Mouse (Mus musculus) heart, embryonic 10.5 days (tissue): ENCODE measurements around the gene Nob1. TPM values are rescaled to one million over a fixed set of nuclear protein-coding genes. Genes with fewer than 3 reads are reported as not detected.

ENCODE experiments used
- DNase-seq: peaks from one replicate; pipeline ENCODE4 v3.0.0-alpha.2; 2017; ENCODE audit warnings: low spot score
- H3K27ac ChIP-seq: fragments of 300-500 bp; sonication (generic); 2 replicates; pipeline ENCODE4 v1.5.1; 2016; ENCODE audit warnings: mild to moderate bottlenecking
- H3K27me3 ChIP-seq: fragments of 300-500 bp; sonication (generic); 2 replicates; pipeline ENCODE4 v1.6.1; 2016; ENCODE audit warnings: mild to moderate bottlenecking; ENCODE audit not compliant: poor library complexity, insufficient read depth, severe bottlenecking
- H3K36me3 ChIP-seq: fragments of 300-500 bp; sonication (generic); 2 replicates; pipeline ENCODE4 v1.6.1; 2016; ENCODE audit warnings: mild to moderate bottlenecking, moderate library complexity
- H3K4me1 ChIP-seq: fragments of 300-500 bp; sonication (generic); 2 replicates; pipeline ENCODE4 v1.6.1; 2016; ENCODE audit warnings: mild to moderate bottlenecking
- H3K4me3 ChIP-seq: fragments of 300-500 bp; sonication (generic); 2 replicates; pipeline ENCODE4 v1.5.1; 2016; ENCODE audit warnings: mild to moderate bottlenecking, moderate library complexity
- H3K9me3 ChIP-seq: fragments of 300-500 bp; sonication (generic); 2 replicates; pipeline ENCODE4 v1.6.1; 2016; ENCODE audit warnings: mild to moderate bottlenecking, moderate library complexity
- WGBS: fragments of 180-500 bp; shearing (Covaris S2); methylation state at CpG from one replicate; pipeline ENCODE4 v1.1.7; 2016; 5-methylcytosine and 5-hydroxymethylcytosine counted together
- polyA plus RNA-seq: library from polyadenylated mRNA; unstranded; fragments of >200 nt; fragmentation: Nextera tagmentation; extraction: Ambion mirVana; gene quantifications from 2 replicates; pipeline ENCODE4 v1.2.1, GENCODE M21; 2016

Nob1 gene
- polyA plus RNA-seq, 1 experiment from 2014 or later = 80.1 TPM

GRCm38 (mm10) chr8:107395397-107395796 is 29.5 kb downstream of the Nob1 start:
- no peaks in the 10 kb centered on the region for H3K36me3 ChIP-seq
- H3K9me3 ChIP-seq = no peaks in the 10 kb centered on the region
- no peak overlapping the region for H3K27ac ChIP-seq
- no peak for DNase-seq
- H3K27me3 ChIP-seq = no peaks in the 10 kb centered on the region
- no peaks in the 10 kb centered on the region for H3K4me1 ChIP-seq
- no peak overlapping the region for H3K4me3 ChIP-seq

- DNase-seq = no peak
- no peak overlapping the region for H3K27ac ChIP-seq
- H3K4me1 ChIP-seq = no peaks in the 10 kb centered on the region
- H3K9me3 ChIP-seq = no peaks in the 10 kb centered on the region
- 69% methylated on average over 4 of the region's 4 CpGs for WGBS
- H3K36me3 ChIP-seq = no peaks in the 10 kb centered on the region
- H3K4me3 ChIP-seq = no peak overlapping the region
- H3K27me3 ChIP-seq = no peaks in the 10 kb centered on the region
Measured at GRCm38 (mm10) chr8:107391136-107391516, 33.7 kb downstream of the Nob1 start.

- Histone ChIP-seq H3K36me3 (no peaks in the 10 kb centered on the region), H3K27ac (no peak overlapping the region), H3K4me3 (no peak overlapping the region), H3K9me3 (no peaks in the 10 kb centered on the region), H3K27me3 (no peaks in the 10 kb centered on the region), H3K4me1 (no peaks in the 10 kb centered on the region)
- no peak for DNase-seq
- WGBS = 87% methylated on average over 16 of the region's 16 CpGs
Measured at GRCm38 (mm10) chr8:107390476-107391135, 34.2 kb downstream of the Nob1 start.

- no peak overlapping the region for H3K27ac ChIP-seq
- no peak for DNase-seq
- no peaks in the 10 kb centered on the region for H3K4me1 ChIP-seq
- 84% methylated on average over 8 of the region's 8 CpGs for WGBS
- H3K36me3 ChIP-seq = no peaks in the 10 kb centered on the region
- no peaks in the 10 kb centered on the region for H3K9me3 ChIP-seq
- no peak overlapping the region for H3K4me3 ChIP-seq
- no peaks in the 10 kb centered on the region for H3K27me3 ChIP-seq
Measured at GRCm38 (mm10) chr8:107389557-107389956, 35.3 kb downstream of the Nob1 start.

- Histone ChIP-seq H3K27ac (no peak overlapping the region), H3K4me3 (no peak overlapping the region), H3K9me3 (no peaks in the 10 kb centered on the region), H3K4me1 (no peaks in the 10 kb centered on the region; the same call in 1 of the 2 replicates), H3K36me3 (no peaks in the 10 kb centered on the region), H3K27me3 (no peaks in the 10 kb centered on the region)
- 62% methylated on average over 5 of the region's 5 CpGs for WGBS
- no peak for DNase-seq
Measured at GRCm38 (mm10) chr8:107387861-107388260, 37.0 kb downstream of the Nob1 start.

DNA sequence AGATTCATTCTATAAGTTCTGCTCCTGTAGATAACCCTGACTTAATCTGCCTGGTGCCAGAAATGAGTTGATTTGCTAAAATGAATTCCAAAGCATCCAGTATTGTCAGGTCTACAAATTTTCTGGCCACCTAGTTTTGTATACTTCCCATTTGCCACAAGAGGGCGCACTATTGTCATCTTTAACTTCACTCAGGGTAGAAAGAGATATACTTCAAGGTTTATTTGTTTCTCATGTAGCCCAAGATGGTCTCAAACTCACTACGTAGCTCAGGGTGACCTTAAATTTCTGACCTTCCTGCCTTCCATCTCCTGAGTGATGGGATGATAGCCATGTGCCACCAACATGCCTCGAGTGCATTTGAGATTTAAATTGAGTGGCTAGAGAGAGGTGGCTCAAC is 38.2 kb downstream of the Nob1 start:
- Histone ChIP-seq H3K27me3 (no peaks in the 10 kb centered on the region), H3K4me3 (no peak overlapping the region), H3K4me1 (no peaks in the 10 kb centered on the region; the same call in 1 of the 2 replicates), H3K36me3 (no peaks in the 10 kb centered on the region), H3K27ac (no peak overlapping the region), H3K9me3 (no peaks in the 10 kb centered on the region)
- WGBS = 35% methylated on average over 3 of the region's 3 CpGs
- DNase-seq = no peak

- WGBS = 36% methylated on average over 5 of the region's 5 CpGs
- no peak overlapping the region for H3K27ac ChIP-seq
Measured at GRCm38 (mm10) chr8:107386171-107386570, 38.7 kb downstream of the Nob1 start.

GRCm38 (mm10) chr8:107385063-107385462 is 39.8 kb downstream of the Nob1 start:
- no peak for DNase-seq
- Histone ChIP-seq H3K9me3 (no peaks in the 10 kb centered on the region), H3K27ac (no peak overlapping the region), H3K4me3 (no peak overlapping the region), H3K27me3 (no peaks in the 10 kb centered on the region), H3K4me1 (no peaks in the 10 kb centered on the region; the same call in 1 of the 2 replicates), H3K36me3 (peaks cover 7% of the 10 kb centered on the region)
- 76% methylated on average over 2 of the region's 2 CpGs for WGBS

More at GRCm38 (mm10) chr8:107386171-107386570, 38.7 kb downstream of the Nob1 start:
- Histone ChIP-seq H3K36me3 (no peaks in the 10 kb centered on the region), H3K4me1 (no peaks in the 10 kb centered on the region; the same call in 1 of the 2 replicates), H3K27me3 (no peaks in the 10 kb centered on the region), H3K4me3 (no peak overlapping the region), H3K9me3 (no peaks in the 10 kb centered on the region)
- DNase-seq = no peak

DNA sequence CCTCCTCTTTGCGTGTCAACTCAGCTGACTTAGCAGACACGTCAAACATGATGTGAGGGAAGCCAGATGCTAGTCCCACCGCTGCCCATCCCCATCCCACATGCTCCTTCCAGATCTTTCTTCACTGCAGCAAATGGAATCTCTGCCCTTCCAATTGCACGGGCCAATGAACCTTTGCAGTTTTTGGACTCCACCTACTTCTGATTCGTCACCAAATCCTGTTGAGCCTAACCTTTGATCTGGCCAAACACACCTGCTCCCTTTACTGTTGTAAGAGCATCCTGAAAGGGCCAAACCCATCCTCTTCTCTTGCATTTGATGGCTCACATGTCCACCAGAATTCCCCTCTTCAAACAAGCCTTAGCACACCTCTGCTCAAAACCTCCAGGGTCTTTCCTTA is 40.2 kb downstream of the Nob1 start:
- no peaks in the 10 kb centered on the region for H3K9me3 ChIP-seq
- no peak overlapping the region for H3K4me3 ChIP-seq
- no peak overlapping the region for H3K27ac ChIP-seq
- WGBS = 56% methylated on average over 5 of the region's 5 CpGs
- DNase-seq = no peak
- H3K36me3 ChIP-seq = peaks cover 11% of the 10 kb centered on the region
- no peaks in the 10 kb centered on the region; the same call in 1 of the 2 replicates for H3K4me1 ChIP-seq
- H3K27me3 ChIP-seq = no peaks in the 10 kb centered on the region

DNA sequence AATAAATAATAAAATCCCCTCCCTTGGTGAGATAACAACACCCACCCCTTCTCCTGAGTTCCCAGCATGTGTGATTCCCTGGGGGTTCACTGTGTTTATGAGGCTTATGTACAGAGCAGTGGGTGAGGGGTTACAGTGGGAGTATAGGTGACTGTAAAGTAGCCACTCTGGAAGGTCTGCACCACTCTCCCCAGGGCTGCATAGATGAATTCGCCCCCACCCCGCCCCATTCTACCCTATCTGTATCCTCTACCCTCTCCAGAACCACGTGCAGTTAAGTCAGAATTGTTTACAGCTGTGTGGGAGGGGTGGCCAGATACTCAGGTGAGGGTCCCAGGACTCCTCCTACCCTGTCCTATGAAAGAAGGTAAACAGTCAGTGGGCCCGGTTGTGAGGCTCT is 42.0 kb downstream of the Nob1 start:
- H3K27ac ChIP-seq = no peak overlapping the region
- H3K9me3 ChIP-seq = no peaks in the 10 kb centered on the region
- H3K36me3 ChIP-seq = peaks cover 27% of the 10 kb centered on the region
- H3K4me3 ChIP-seq = no peak overlapping the region
- peak; percentile 19 for DNase-seq
- WGBS = 74% methylated on average over 4 of the region's 4 CpGs
- H3K27me3 ChIP-seq = no peaks in the 10 kb centered on the region
- H3K4me1 ChIP-seq = no peaks in the 10 kb centered on the region; the same call in 1 of the 2 replicates

DNA sequence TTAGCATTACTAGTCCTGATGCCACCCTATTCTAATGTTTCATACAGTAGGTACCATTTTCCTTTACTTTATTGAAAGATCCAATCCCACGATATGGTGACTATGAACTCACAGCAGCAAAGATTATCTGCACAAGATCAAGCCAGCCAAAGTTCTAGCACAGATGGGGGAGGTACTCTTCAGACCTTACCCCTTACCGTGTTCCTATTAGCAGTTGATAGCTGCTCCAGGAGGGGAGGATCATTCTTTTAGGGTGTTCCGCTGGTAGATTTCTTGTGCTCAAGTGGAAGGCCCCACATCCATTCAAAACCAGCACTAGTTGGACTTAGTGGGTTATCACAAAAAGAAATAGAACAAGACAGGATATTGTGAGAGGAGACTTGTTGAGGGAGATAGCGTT is 43.2 kb downstream of the Nob1 start:
- Histone ChIP-seq H3K9me3 (no peaks in the 10 kb centered on the region), H3K4me1 (no peaks in the 10 kb centered on the region; the same call in 1 of the 2 replicates), H3K4me3 (no peak overlapping the region), H3K36me3 (peaks cover 30% of the 10 kb centered on the region), H3K27ac (no peak overlapping the region), H3K27me3 (no peaks in the 10 kb centered on the region)
- WGBS = 90% methylated on average over 4 of the region's 4 CpGs
- DNase-seq = peak; percentile 50

DNA sequence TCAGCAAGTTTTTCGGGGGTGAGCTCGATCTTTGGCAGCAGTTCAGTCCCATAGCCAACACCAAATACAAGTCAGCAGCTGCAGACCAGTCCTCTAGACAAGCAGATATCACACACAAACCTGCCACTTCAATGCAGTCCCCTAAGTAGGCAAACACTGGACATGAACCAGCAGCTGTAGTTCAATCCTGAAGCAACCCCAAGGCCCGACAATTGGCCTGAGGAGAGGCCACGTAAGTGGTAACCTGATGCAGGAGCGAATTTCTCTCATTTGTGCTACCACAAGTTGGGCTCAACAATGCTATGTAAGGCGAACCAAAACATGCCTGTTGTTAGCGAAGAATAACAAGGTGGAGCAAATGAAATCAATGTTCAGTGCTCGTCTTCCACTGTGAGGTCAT is 44.1 kb downstream of the Nob1 start:
- Histone ChIP-seq H3K27ac (no peak overlapping the region), H3K9me3 (no peaks in the 10 kb centered on the region), H3K4me3 (no peak overlapping the region), H3K36me3 (peaks cover 30% of the 10 kb centered on the region), H3K27me3 (no peaks in the 10 kb centered on the region), H3K4me1 (no peaks in the 10 kb centered on the region; the same call in 1 of the 2 replicates)
- peak; percentile 71 for DNase-seq
- 86% methylated on average over 8 of the region's 8 CpGs for WGBS

- 87% methylated on average over 3 of the region's 3 CpGs for WGBS
- Histone ChIP-seq H3K4me3 (no peak overlapping the region), H3K27ac (no peak overlapping the region), H3K27me3 (no peaks in the 10 kb centered on the region), H3K36me3 (peaks cover 44% of the 10 kb centered on the region), H3K9me3 (no peaks in the 10 kb centered on the region), H3K4me1 (no peaks in the 10 kb centered on the region)
- DNase-seq = peak; percentile 51
Measured at GRCm38 (mm10) chr8:107377346-107377745, 47.5 kb downstream of the Nob1 start.

DNA sequence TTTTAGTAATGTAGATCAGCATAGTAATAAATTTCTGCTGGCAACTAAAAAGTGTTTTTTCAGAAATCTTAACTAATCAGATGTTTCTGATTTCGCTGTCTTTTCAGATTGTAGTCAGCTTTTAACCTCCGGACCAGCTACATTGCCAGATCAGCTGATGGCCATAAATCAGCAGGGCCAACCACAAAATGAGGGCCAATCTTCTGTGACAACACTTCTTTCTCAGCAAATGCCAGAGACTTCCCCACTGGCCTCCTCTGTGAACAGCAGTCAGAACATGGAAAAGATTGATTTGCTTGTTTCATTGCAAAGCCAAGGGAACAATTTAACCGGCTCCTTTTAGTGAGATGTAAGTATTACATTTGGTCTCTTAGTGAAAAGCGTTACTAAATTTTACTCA is 54.5 kb downstream of the Nob1 start:
- Histone ChIP-seq H3K4me3 (no peak overlapping the region), H3K9me3 (no peaks in the 10 kb centered on the region), H3K4me1 (0 out of 2 replicates have a peak, but pooled peaks cover 4% of the 10 kb centered on the region), H3K36me3 (peaks cover 76% of the 10 kb centered on the region), H3K27ac (no peak overlapping the region), H3K27me3 (no peaks in the 10 kb centered on the region)
- peak; percentile 33 for DNase-seq
- WGBS = 80% methylated on average over 4 of the region's 4 CpGs
